Mouse (Mus musculus): ENCODE measurements around the gene Fxr2. TPM values are rescaled to one million over a fixed set of nuclear protein-coding genes. Genes with fewer than 3 reads are reported as not detected.

The Fxr2 gene
- total and polyA plus RNA-seq, 2 experiments from 2014 or later, result 23.3 to 79.6 TPM

DNA sequence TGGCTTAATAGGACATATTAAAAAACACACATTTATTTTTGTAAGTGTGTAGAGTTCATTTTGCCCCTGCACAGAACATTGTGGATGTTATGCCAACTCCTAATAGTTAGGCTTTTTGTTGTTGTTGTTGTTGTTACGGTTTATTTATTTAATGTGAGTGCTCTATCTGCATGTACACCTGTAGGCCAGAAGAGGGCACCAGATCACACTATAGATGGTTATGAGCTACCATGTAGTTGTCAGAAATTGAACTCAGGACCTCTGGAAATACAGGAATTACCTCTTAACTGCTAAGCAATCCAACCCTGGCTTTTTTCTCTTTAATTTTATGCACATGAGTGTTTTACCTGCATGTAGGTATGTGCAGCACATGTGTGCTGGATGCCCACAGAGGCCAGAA, 3.0 kb upstream of the Fxr2 start:
- ATAC-seq, result no peak
- Histone ChIP-seq H3K9me3 (ENCODE audit: low read length) (no peaks in the 10 kb centered on the region), H3K4me1 (ENCODE audit: insufficient read depth, low read length) (peaks cover 10% of the 10 kb centered on the region; the same call in 1 of the 2 replicates), H3K36me3 (ENCODE audit: insufficient read depth, low read length) (no peaks in the 10 kb centered on the region), H3K9ac (replicated peaks; ENCODE audit: low read length) (no peak overlapping the region), H3K27ac (no peak overlapping the region), H3K27me3 (ENCODE audit: insufficient read depth, low read length) (no peaks in the 10 kb centered on the region), H3K4me3 (ENCODE audit: low read length) (no peak overlapping the region), H3K4me2 (ENCODE audit: low read depth, low read length) (no peak overlapping the region)
- peak; percentile 59 for TF ChIP-seq CTCF (IDR thresholded peaks at IDR 0.05; ENCODE audit: low read depth)
- DNase-seq (ENCODE audit: low spot score), result peak; percentile 27
- 61% methylated on average over 1 of the region's 1 CpGs for whole genome bisulfite sequencing

DNA sequence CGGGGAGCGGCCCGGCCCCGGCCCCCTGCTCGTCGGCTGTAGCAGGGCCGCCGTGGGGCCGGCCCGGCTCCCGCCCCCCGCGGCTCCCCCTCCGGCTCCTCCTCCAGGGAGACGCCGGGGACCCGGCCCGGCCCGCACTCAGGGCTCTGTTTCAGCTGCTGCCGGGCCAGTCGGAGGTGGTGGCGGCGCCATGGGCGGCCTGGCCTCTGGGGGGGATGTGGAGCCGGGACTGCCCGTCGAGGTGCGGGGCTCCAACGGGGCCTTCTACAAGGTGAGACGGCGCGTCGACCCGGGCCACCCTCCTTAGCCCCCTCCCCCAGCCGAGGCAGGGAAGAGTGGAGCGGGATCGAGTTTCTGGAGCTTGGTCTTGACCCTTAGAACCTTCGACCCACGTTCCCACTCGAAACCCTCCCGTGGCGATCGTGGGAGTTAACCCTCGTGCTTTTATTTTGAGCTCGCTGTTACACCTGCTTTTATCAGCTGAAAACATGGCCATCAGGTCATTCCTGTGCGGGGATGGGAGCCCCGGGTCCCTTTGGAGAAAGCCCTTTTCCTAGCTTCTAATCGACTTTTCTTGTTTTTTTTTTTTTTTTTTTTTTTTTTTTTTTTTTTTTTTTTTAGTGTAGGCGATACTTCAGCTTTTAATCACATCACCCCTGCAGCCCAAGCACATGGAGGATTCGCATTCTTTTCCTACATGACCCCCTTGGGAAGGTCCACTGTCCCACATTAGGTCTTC, 507 bp downstream of the Fxr2 start:
- TF ChIP-seq CTCF (IDR thresholded peaks at IDR 0.05; ENCODE audit: low read depth), result no peak
- Histone ChIP-seq H3K27ac (peak overlapping the region; percentile 91), H3K36me3 (ENCODE audit: insufficient read depth, low read length) (no peaks in the 10 kb centered on the region), H3K4me3 (ENCODE audit: low read length) (peak overlapping the region; percentile 94), H3K9ac (replicated peaks; ENCODE audit: low read length) (peak overlapping the region; percentile 96), H3K9me3 (ENCODE audit: low read length) (no peaks in the 10 kb centered on the region), H3K27me3 (ENCODE audit: insufficient read depth, low read length) (no peaks in the 10 kb centered on the region), H3K4me2 (ENCODE audit: low read depth, low read length) (peak overlapping the region; percentile 79), H3K4me1 (ENCODE audit: insufficient read depth, low read length) (peaks cover 19% of the 10 kb centered on the region; the same call in 1 of the 2 replicates)
- ATAC-seq (peak; percentile 14; the same call in 1 of the 2 replicates), DNase-seq (ENCODE audit: low spot score) (peak; percentile 18)
- under 1% methylated on average over 46 of the region's 50 CpGs for WGBS

DNA sequence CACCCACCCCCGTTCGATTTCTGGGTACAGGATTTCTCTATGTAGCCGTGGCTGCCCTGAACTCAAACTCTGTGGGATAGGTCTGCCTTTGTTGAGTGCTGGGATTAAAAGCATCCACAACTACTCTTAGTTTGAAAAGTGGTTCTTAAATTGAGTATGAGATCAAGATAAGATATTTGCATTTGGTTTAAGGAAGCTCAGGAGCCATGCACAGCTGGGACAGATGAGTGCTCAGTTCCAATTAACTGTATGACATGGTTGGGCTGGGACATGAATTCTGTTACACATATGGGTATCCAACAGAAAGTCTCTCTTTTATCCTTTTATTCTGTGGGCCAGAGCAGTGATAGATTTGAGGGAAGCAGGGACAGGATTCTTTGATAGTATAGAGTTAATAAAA, 2.7 kb downstream of the Fxr2 start:
- no peak for DNase-seq (ENCODE audit: low spot score)
- ATAC-seq, result no peak
- Histone ChIP-seq H3K4me3 (ENCODE audit: low read length) (no peak overlapping the region), H3K9ac (replicated peaks; ENCODE audit: low read length) (no peak overlapping the region), H3K27ac (no peak overlapping the region), H3K4me2 (ENCODE audit: low read depth, low read length) (peak overlapping the region; percentile 8; the same call in 1 of the 2 replicates), H3K9me3 (ENCODE audit: low read length) (no peaks in the 10 kb centered on the region), H3K4me1 (ENCODE audit: insufficient read depth, low read length) (peaks cover 19% of the 10 kb centered on the region; the same call in 1 of the 2 replicates), H3K36me3 (ENCODE audit: insufficient read depth, low read length) (no peaks in the 10 kb centered on the region), H3K27me3 (ENCODE audit: insufficient read depth, low read length) (no peaks in the 10 kb centered on the region)
- TF ChIP-seq CTCF (IDR thresholded peaks at IDR 0.05; ENCODE audit: low read depth), result no peak
- 83% methylated on average over 3 of the region's 3 CpGs for WGBS

DNA sequence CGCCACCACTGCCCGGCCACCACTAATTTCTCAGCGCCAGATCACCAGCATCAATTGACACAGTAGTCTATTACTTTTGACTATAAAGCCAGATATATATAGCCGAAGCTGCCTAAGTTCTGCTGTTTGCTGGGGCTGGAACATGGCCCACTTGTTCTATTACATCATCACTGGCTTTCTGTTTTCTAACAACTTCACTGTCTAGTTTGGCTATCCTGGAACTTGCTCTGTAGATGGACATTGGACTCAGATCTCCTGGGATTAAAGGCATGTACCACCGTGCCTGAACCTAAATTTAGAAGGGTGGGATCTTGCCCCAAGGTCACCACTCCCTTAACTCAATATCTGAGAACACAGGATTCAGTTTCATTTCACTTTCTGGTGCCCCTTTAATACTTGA, 13.1 kb downstream of the Fxr2 start:
- no peak for DNase-seq (ENCODE audit: low spot score)
- Histone ChIP-seq H3K4me3 (ENCODE audit: low read length) (no peak overlapping the region), H3K27me3 (ENCODE audit: insufficient read depth, low read length) (no peaks in the 10 kb centered on the region), H3K27ac (no peak overlapping the region), H3K9me3 (ENCODE audit: low read length) (no peaks in the 10 kb centered on the region), H3K36me3 (ENCODE audit: insufficient read depth, low read length) (peaks cover 76% of the 10 kb centered on the region), H3K9ac (replicated peaks; ENCODE audit: low read length) (no peak overlapping the region), H3K4me1 (ENCODE audit: insufficient read depth, low read length) (no peaks in the 10 kb centered on the region), H3K4me2 (ENCODE audit: low read depth, low read length) (no peak overlapping the region)
- ATAC-seq, result no peak
- 93% methylated on average over 5 of the region's 5 CpGs for WGBS
- no peak for TF ChIP-seq CTCF (IDR thresholded peaks at IDR 0.05; ENCODE audit: low read depth)

DNA sequence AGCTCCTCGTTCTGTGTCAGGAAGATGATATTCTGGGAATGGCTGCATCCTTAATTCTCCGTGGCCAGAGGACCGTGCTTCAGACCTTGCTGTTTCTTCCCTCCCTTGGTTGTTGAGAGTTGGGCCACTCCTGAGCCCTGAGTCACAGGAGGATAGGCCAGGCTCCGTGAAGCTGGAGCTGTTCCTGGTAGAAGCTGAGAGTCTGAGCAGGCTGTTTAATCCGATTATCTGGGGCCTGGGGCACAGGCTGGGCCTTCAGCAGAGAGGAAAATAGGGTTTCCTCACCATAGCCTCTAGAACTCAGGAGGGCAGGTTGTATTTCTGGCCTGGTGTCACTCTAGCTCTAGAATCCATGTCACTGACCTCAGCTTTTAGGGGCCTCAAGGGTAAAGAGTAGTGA, 20.6 kb downstream of the Fxr2 start:
- WGBS, result 67% methylated on average over 5 of the region's 5 CpGs
- H3K27ac ChIP-seq, result no peak overlapping the region; the same call in 1 of the 2 replicates
- H3K9ac ChIP-seq (replicated peaks; ENCODE audit: low read length), result no peak overlapping the region
- H3K27me3 ChIP-seq (ENCODE audit: insufficient read depth, low read length), result no peaks in the 10 kb centered on the region
- no peak for TF ChIP-seq CTCF (IDR thresholded peaks at IDR 0.05; ENCODE audit: low read depth)
- no peaks in the 10 kb centered on the region for H3K4me1 ChIP-seq (ENCODE audit: insufficient read depth, low read length)
- no peaks in the 10 kb centered on the region for H3K9me3 ChIP-seq (ENCODE audit: low read length)
- DNase-seq (ENCODE audit: low spot score), result no peak
- H3K36me3 ChIP-seq (ENCODE audit: insufficient read depth, low read length), result peaks cover 55% of the 10 kb centered on the region
- no peak overlapping the region for H3K4me3 ChIP-seq (ENCODE audit: low read length)
- no peak overlapping the region for H3K4me2 ChIP-seq (ENCODE audit: low read depth, low read length)
- no peak for ATAC-seq

DNA sequence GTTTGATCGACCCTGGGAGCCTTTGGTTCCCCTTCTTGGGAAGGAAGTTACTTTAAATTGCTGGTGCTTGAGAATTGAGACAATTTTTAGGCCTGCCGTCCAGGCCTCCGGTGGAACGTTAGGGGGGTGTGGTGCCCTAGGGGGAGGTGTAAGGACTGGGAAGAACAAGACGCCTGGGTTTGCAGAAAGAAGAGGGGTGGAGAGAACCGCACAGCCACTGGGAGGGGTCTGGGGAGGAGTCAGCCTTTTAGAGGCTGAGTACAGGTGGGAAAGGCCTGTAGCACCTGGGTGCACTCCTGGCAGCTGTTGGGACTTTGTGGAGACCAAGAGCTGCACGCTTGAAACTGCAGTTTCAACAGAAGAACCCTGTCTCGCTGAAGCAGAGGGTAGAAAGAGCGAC, 22.0 kb downstream of the Fxr2 start:
- no peak overlapping the region for H3K27ac ChIP-seq
- WGBS, result 52% methylated on average over 9 of the region's 9 CpGs
- peaks cover 48% of the 10 kb centered on the region for H3K36me3 ChIP-seq (ENCODE audit: insufficient read depth, low read length)
- no peak overlapping the region for H3K4me3 ChIP-seq (ENCODE audit: low read length)
- TF ChIP-seq CTCF (IDR thresholded peaks at IDR 0.05; ENCODE audit: low read depth), result no peak
- no peak overlapping the region for H3K9ac ChIP-seq (replicated peaks; ENCODE audit: low read length)
- H3K4me1 ChIP-seq (ENCODE audit: insufficient read depth, low read length), result no peaks in the 10 kb centered on the region
- DNase-seq (ENCODE audit: low spot score) (no peak), ATAC-seq (no peak)
- no peaks in the 10 kb centered on the region for H3K27me3 ChIP-seq (ENCODE audit: insufficient read depth, low read length)
- no peaks in the 10 kb centered on the region for H3K9me3 ChIP-seq (ENCODE audit: low read length)
- H3K4me2 ChIP-seq (ENCODE audit: low read depth, low read length), result no peak overlapping the region
